Mouse (Mus musculus) kidney, embryonic 14.5 days (tissue): ENCODE measurements around the gene Cdkal1. TPM values are rescaled to one million over a fixed set of nuclear protein-coding genes. Genes with fewer than 3 reads are reported as not detected.

ENCODE experiments used
- ATAC-seq: fragments of 200-750 bp; cut with Nextera tagmentation; 2 replicates; pipeline ENCODE4 v1.8.0; 2017; ENCODE audit warnings: moderate number of reproducible peaks, mild to moderate bottlenecking, moderate TSS enrichment, moderate library complexity; ENCODE audit not compliant: low FRiP score, low TSS enrichment
- H3K27ac ChIP-seq: fragments of 300-500 bp; sonication (generic); 2 replicates; pipeline ENCODE4 v1.5.1; 2014; ENCODE audit warnings: low read depth, mild to moderate bottlenecking, low read length, moderate library complexity, mixed read lengths
- H3K27me3 ChIP-seq: fragments of 300-500 bp; sonication (generic); 2 replicates; pipeline ENCODE4 v1.6.1; 2014; ENCODE audit warnings: mild to moderate bottlenecking, low read length; ENCODE audit not compliant: control insufficient read depth, insufficient read depth
- H3K36me3 ChIP-seq: fragments of 300-500 bp; sonication (generic); 2 replicates; pipeline ENCODE4 v1.6.1; 2014; ENCODE audit warnings: low read length, mixed read lengths; ENCODE audit not compliant: control insufficient read depth, insufficient read depth
- H3K4me1 ChIP-seq: fragments of 300-500 bp; sonication (generic); 2 replicates; pipeline ENCODE4 v1.6.1; 2014; ENCODE audit warnings: low read length, mixed read lengths; ENCODE audit not compliant: control insufficient read depth, insufficient read depth
- H3K4me2 ChIP-seq: fragments of 300-500 bp; sonication (generic); replicated peaks from 2 replicates; pipeline ENCODE4 v1.6.1; 2014; ENCODE audit warnings: low read depth, mild to moderate bottlenecking, low read length
- H3K4me3 ChIP-seq: fragments of 300-500 bp; sonication (generic); 2 replicates; pipeline ENCODE4 v1.5.1; 2014; ENCODE audit warnings: mild to moderate bottlenecking, low read length
- H3K9ac ChIP-seq: fragments of 300-500 bp; sonication (generic); 2 replicates; pipeline ENCODE4 v1.6.1; 2014; ENCODE audit warnings: low read depth, mild to moderate bottlenecking, low read length, moderate library complexity
- H3K9me3 ChIP-seq: fragments of 300-500 bp; sonication (generic); 2 replicates; pipeline ENCODE4 v1.6.1; 2016; ENCODE audit warnings: low read length; ENCODE audit not compliant: control insufficient read depth
- WGBS: fragments of 180-500 bp; shearing (Covaris S2); extraction: QIAGEN DNeasy Blood & Tissue Kit; methylation state at CpG from one replicate; pipeline ENCODE4 v1.1.7; 2014; 5-methylcytosine and 5-hydroxymethylcytosine counted together
- polyA plus RNA-seq: library from polyadenylated mRNA; unstranded; fragments of >200 nt; fragmentation: Nextera tagmentation; extraction: Ambion mirVana; gene quantifications from 2 replicates; pipeline ENCODE4 v1.2.1, GENCODE M21; 2014

The Cdkal1 gene
- polyA plus RNA-seq, 1 experiment from 2014 or later, result 35.9 TPM

DNA sequence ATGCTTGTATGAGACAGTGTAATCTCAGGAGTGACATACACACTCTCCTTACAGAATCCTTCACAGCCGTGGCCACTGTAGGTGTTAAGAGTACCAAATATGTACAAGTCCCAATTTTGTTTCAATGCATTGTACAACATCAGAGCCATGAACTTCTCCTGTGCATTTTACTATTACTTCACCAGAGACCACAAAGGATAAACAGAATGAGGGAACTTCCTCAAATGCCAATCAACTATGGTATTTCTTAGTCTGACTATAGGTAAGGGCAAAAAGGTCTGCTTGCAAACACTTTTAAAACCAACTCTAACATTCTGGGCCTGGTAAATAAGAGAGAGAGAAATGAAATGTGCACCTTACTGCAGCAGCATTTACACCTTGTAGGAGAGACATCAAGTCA, 87.4 kb downstream of the Cdkal1 start:
- peaks cover 5% of the 10 kb centered on the region; the same call in 1 of the 2 replicates for H3K4me1 ChIP-seq
- H3K27me3 ChIP-seq, result no peaks in the 10 kb centered on the region
- no peak overlapping the region; the same call in 1 of the 2 replicates for H3K27ac ChIP-seq
- ATAC-seq, result no peak
- H3K9ac ChIP-seq, result no peak overlapping the region
- H3K36me3 ChIP-seq, result no peaks in the 10 kb centered on the region
- no peak overlapping the region for H3K4me3 ChIP-seq
- H3K9me3 ChIP-seq, result no peaks in the 10 kb centered on the region
- WGBS, result 67% methylated on average over 1 of the region's 1 CpGs
- H3K4me2 ChIP-seq, result no peak overlapping the region

DNA sequence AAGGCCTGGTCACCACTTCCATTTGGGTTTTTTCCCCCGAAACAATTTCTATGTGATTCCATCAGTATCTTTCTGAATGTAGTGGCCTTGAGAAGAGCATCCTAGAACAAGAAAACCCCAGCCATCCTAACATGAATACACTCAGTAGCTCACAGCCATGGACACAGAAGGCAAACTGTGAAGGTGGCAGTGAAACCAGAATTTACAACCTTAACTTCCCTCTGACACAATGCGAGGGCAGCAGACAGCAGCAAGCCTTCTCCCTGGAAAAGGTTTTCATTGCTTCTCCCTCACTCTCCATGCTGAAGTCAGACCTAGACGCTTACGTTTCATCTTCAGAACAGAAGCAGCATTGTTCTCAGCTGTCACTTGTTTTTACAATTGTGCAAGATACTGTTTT, 87.9 kb downstream of the Cdkal1 start:
- no peaks in the 10 kb centered on the region for H3K36me3 ChIP-seq
- 43% methylated on average over 4 of the region's 4 CpGs for whole genome bisulfite sequencing
- no peak overlapping the region for H3K4me3 ChIP-seq
- peaks cover 5% of the 10 kb centered on the region; the same call in 1 of the 2 replicates for H3K4me1 ChIP-seq
- H3K4me2 ChIP-seq, result no peak overlapping the region
- H3K27ac ChIP-seq, result no peak overlapping the region
- ATAC-seq, result no peak
- no peak overlapping the region for H3K9ac ChIP-seq
- no peaks in the 10 kb centered on the region for H3K9me3 ChIP-seq
- H3K27me3 ChIP-seq, result no peaks in the 10 kb centered on the region

DNA sequence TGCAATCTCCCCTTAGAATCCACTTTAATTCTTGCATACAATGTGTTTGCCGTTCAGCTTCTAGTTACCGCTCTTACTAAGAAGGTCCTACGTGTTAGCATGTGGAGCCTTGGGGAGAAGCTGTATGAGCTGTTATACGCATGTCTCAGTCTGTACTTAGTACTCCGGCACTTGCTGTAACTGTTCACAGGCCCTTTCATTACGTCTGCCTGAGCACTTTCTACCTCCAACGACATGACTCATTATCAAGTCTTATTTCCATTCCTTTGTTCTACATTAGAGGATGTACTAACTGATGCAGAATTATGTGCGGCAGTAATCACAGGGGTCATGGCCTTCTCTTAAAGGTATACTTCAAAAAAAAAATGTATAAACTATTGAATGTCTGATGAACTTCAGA, 89.1 kb downstream of the Cdkal1 start:
- 81% methylated on average over 8 of the region's 8 CpGs for WGBS
- H3K9me3 ChIP-seq, result no peaks in the 10 kb centered on the region
- no peaks in the 10 kb centered on the region for H3K36me3 ChIP-seq
- H3K27ac ChIP-seq, result no peak overlapping the region
- peaks cover 5% of the 10 kb centered on the region; the same call in 1 of the 2 replicates for H3K4me1 ChIP-seq
- no peak overlapping the region for H3K4me3 ChIP-seq
- H3K9ac ChIP-seq, result no peak overlapping the region
- H3K27me3 ChIP-seq, result no peaks in the 10 kb centered on the region
- H3K4me2 ChIP-seq, result no peak overlapping the region
- no peak for ATAC-seq

DNA sequence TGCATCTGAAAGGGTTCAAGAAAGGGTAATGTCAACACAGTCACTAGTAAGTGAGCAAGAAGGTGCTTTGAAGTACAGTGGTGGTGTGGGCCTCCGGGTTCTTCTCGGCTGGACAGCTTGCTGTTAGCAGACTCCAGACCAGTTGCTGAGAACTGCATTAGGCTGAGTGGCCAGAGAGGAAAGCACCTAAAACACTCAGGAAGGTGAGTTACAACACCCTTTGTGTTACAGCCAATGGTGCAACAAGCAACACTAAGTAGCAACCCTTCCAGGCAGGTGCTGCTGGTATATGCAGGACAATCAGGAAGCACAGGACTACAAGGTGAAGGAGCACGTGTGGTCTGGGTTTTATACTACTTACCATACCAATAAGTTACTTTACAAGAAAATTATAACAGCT, 90.2 kb downstream of the Cdkal1 start:
- WGBS, result 63% methylated on average over 3 of the region's 3 CpGs
- no peaks in the 10 kb centered on the region for H3K27me3 ChIP-seq

DNA sequence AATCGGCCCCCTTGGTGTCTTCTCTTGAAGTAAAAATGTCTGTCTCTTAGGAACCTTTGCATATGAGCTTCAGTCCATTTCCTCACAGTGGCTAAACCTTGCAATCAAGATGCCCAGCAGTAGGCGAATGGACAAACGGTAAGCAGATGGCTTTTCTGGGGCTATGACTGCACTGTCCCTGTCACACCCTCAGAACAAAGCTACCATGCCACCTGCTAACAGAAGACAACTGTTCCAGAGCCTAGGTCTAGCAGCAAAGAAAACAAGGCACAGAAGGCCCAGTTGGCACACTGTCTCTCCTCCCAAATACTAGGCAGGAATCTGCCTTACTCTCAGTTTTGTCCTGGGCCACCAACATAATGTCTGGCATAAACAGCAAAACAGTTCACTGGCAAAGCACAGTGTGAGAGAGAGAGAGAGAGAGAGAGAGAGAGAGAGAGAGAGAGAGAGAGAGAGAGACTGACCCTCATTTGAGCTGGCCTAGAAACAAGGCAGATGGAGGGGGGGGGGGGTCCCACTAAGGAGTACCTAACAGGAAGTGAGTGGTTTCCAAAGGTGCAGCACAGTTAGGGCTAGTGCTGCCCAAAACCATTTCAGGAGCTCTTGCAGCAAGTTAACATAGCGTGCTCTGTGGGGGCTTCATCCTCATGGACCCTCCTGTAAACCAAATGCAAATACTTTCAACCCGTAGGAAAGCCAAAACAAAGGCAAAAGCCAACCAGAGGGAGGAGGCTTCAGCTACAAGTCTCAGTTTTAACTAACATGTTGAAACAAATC, 95.6 kb downstream of the Cdkal1 start:
- no peaks in the 10 kb centered on the region for H3K27me3 ChIP-seq
- no peak overlapping the region for H3K9ac ChIP-seq

More for the DNA sequence above, 90.2 kb downstream of the Cdkal1 start:
- H3K4me3 ChIP-seq, result no peak overlapping the region
- no peaks in the 10 kb centered on the region for H3K9me3 ChIP-seq
- H3K27ac ChIP-seq, result no peak overlapping the region
- H3K9ac ChIP-seq, result no peak overlapping the region
- H3K4me1 ChIP-seq, result peaks cover 5% of the 10 kb centered on the region; the same call in 1 of the 2 replicates
- no peak for ATAC-seq
- H3K36me3 ChIP-seq, result no peaks in the 10 kb centered on the region
- H3K4me2 ChIP-seq, result no peak overlapping the region

DNA sequence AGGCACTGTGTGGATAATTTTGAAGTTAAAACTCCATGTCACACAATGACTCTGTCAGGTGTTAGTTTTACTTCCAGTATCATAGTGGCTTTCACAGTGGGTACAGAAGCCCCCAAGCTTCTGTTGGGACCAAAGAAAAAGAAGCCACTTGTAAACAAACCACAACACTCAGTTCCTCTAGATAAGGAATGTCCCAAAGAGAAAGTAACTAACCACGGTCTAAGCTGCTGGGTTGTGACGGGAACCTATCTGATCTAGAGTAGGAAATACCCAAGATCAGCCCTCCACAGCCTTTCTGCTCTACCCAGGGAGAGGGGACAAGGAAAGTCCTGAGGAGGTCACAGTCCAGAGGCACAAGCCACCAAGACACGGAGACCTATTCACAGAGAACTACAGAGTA, 99.4 kb downstream of the Cdkal1 start:
- Histone ChIP-seq H3K9ac (no peak overlapping the region), H3K9me3 (no peaks in the 10 kb centered on the region), H3K4me1 (no peaks in the 10 kb centered on the region), H3K27ac (no peak overlapping the region), H3K27me3 (no peaks in the 10 kb centered on the region), H3K4me3 (no peak overlapping the region), H3K4me2 (no peak overlapping the region), H3K36me3 (no peaks in the 10 kb centered on the region)
- no peak for ATAC-seq
- 75% methylated on average over 3 of the region's 3 CpGs for WGBS

More for the DNA sequence above, 95.6 kb downstream of the Cdkal1 start:
- Histone ChIP-seq H3K4me3 (no peak overlapping the region), H3K36me3 (no peaks in the 10 kb centered on the region), H3K4me1 (no peaks in the 10 kb centered on the region), H3K4me2 (no peak overlapping the region), H3K27ac (no peak overlapping the region), H3K9me3 (no peaks in the 10 kb centered on the region)
- 82% methylated on average over 5 of the region's 5 CpGs for WGBS
- no peak for ATAC-seq

DNA sequence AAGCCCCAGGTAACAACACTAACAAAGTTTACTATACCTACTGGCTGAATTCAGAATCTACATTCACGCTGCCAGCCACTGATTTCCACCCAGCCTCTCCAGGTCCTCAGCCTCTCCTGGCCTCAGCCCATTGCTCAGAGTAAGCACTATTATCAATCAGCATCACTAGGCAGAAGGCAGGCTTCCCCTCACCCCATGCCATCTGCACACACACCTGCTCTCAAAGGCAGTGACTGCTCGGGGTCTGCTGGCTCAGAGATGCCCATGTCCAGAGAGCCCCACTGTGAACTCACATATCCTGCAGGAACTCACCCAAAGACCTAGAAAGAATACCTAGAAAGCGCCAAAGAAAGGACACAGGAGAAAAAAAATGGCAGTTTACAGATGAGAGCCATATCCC, 102.2 kb downstream of the Cdkal1 start:
- WGBS, result 87% methylated on average over 3 of the region's 3 CpGs
- H3K27me3 ChIP-seq, result no peaks in the 10 kb centered on the region
- no peak for ATAC-seq
- H3K9me3 ChIP-seq, result no peaks in the 10 kb centered on the region
- no peaks in the 10 kb centered on the region for H3K36me3 ChIP-seq
- H3K27ac ChIP-seq, result no peak overlapping the region
- no peak overlapping the region for H3K4me3 ChIP-seq
- no peak overlapping the region for H3K4me2 ChIP-seq
- no peak overlapping the region for H3K9ac ChIP-seq
- H3K4me1 ChIP-seq, result no peaks in the 10 kb centered on the region

DNA sequence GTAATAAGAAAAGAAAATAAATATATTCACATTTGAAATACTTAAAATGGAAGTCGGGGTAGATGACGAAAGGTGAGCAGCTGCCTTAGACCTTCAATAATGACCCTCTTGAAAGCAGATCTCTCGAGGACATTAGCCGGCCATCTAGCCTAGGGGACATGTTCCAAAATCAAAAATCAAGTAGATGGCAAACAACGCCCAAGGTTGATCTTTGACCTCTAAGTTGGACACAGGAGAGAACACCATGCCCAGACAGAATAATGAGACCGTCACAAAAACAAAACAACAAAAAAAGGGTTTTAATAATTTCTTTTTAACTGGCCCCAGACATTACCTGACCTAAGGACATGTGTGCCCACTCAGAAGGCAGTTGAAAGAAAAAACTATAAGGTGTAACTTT, 103.4 kb downstream of the Cdkal1 start:
- no peak for ATAC-seq
- 95% methylated on average over 6 of the region's 6 CpGs for WGBS

DNA sequence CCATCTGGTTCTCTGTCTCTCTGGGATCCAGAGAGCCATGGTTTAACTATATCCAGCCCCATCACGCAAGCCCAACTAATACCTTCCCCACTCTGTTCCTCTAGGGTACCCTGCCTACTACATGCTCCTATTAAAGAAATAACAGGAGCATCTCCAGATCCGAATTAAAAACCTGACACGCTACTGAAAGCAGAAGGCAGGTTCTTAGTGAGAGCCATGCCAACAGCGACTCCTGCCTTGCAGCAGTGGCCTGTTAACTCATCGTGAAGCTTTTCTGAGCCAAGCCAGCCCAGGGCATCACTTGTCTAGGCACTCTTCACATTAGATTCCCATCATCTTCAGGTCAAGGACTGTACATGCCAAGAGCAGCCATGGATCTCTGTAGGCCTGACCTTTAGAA, 104.3 kb downstream of the Cdkal1 start:
- Histone ChIP-seq H3K4me3 (no peak overlapping the region), H3K27me3 (no peaks in the 10 kb centered on the region), H3K4me1 (no peaks in the 10 kb centered on the region), H3K9me3 (no peaks in the 10 kb centered on the region), H3K27ac (no peak overlapping the region), H3K9ac (no peak overlapping the region), H3K4me2 (no peak overlapping the region), H3K36me3 (no peaks in the 10 kb centered on the region)
- WGBS, result 96% methylated on average over 5 of the region's 5 CpGs
- no peak for ATAC-seq

More for the DNA sequence above, 103.4 kb downstream of the Cdkal1 start:
- Histone ChIP-seq H3K36me3 (no peaks in the 10 kb centered on the region), H3K27ac (no peak overlapping the region), H3K9ac (no peak overlapping the region), H3K4me3 (no peak overlapping the region), H3K9me3 (no peaks in the 10 kb centered on the region), H3K4me1 (no peaks in the 10 kb centered on the region), H3K4me2 (no peak overlapping the region), H3K27me3 (no peaks in the 10 kb centered on the region)
